Mouse (Mus musculus): ENCODE measurements around the gene Nrxn1. TPM values are rescaled to one million over a fixed set of nuclear protein-coding genes. Genes with fewer than 3 reads are reported as not detected.

Gene Nrxn1
- 0.42 and 0.48 TPM in 2 replicates for polyA plus RNA-seq (2012; rRNA removed)

DNA sequence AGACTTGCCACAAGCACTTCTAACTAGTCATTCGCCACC, at the start of gene Nrxn1:
Nrxn1 (minus strand) TSS at position 30 of the 39 bp plus-strand sequence.
- DNase-seq (ENCODE audit: low read depth, low spot score), result no peak
- WGBS, result 0% methylated on average over 1 of the region's 1 CpGs

DNA sequence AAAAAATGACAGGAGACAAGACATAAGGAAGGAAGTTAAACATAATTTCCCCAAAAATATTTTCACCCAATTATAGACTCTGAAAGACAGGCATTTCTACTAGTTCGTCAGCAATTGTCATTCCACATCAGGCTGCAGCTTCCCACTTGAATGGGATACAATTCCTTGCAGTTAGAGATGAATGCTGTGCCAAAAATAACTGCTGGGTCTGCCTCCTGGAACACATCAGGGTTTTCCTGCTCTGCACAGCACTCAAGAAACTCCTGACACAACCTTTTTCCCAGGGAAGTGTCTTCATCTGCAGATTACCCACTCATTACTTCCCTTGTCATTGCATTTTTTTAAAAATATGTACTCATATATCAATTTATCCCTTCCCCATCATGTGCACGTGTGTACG, 44.0 kb upstream of the Nrxn1 start:
- DNase-seq (ENCODE audit: low read depth, low spot score), result no peak
- WGBS, result 67% methylated on average over 3 of the region's 3 CpGs

DNA sequence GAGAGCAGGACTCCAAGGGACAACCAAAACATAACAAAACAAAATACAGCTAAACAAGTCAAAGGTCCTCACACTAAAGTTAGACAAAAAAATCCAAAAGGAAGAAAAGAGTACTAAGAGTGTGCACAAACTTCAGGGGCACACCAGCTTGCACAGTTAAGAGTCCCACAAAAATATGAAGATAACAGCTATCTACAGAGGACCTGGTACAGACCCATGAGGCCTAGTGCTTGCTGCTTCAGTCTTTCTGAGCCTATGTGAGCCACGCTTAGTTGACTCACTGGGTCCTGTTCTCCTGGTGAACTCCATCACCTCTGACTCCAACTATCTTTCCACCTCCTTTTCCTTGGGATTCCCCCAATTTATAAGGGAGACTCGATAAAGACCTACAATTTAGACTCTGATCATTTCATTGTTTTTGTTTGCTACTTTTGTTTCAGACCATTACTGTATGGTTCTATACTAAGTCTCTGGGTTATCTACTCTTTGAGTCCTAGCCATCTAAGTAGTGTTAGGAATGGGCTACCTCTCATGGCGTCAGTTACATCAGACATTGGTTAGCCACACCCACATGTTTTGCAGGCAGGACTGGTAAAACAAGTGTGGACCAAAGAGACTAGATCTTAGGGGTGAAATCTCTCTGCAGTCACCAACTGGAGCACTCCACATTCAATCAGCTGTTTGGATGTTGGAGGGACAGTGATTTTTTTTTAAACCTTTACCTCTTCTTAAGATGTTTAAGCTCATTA, 20.2 kb upstream of the Nrxn1 start:
- WGBS, result 80% methylated on average over 3 of the region's 3 CpGs
- DNase-seq (ENCODE audit: low read depth, low spot score), result no peak

DNA sequence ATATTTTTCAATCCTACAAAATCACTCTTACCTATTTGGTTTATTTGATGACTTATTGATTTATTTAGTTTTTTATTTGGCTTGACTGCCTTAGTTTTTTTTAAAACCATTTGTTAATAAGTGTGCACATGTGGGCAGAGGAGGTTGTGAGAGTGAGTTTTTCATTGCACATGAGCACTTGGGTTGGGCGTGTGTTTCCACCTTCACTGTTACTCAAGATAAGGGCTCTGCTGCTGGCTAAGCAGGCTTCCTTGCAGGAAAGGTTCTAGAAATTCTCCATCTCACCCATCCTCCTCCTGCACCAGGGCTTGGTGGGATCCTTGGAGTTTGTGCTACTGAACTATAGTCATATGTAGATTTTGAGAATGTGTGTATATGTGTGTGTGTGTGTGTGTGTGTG, 19.2 kb upstream of the Nrxn1 start:
- DNase-seq (ENCODE audit: low read depth, low spot score), result no peak
- 68% methylated on average over 1 of the region's 1 CpGs for WGBS

DNA sequence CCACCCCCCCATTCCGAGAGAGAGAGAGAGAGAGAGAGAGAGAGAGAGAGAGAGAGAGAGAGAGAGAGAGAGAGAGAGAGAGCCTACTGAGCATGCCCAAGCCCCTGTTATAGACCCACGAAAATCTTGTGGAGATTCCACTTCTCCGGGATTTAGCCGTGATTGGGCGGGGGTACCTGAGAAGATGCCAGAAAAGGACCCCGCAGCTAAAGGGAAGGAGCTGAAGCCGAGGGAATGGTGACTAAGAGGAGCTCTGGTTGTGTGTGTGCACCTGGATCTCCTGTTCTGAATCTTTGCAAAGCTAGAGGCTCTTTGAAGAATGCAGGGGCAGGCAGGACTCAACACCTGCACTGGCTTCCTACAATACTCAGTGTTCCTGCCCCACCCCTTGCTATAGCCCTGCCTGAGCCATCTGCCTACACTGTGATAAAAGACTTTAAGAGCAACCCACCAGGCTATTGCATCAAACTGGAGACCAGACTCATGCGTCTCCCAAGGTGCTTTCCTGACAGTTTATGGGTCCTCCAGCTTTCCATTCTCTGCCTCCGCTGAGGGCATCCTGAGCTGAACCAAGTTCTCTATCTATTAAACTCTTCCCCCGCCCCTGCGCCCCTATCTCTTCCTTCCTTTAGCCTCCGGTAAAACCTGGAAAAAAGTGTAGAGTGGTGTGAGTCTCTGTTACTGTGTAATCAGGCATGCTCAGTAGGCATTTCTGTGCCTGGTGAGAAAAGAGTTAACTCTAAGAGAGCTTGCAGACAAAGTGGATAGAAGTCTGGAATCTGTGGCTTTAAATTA, 407 bp upstream of the Nrxn1 start:
- WGBS, result 34% methylated on average over 12 of the region's 12 CpGs
- DNase-seq (ENCODE audit: low read depth, low spot score), result no peak

DNA sequence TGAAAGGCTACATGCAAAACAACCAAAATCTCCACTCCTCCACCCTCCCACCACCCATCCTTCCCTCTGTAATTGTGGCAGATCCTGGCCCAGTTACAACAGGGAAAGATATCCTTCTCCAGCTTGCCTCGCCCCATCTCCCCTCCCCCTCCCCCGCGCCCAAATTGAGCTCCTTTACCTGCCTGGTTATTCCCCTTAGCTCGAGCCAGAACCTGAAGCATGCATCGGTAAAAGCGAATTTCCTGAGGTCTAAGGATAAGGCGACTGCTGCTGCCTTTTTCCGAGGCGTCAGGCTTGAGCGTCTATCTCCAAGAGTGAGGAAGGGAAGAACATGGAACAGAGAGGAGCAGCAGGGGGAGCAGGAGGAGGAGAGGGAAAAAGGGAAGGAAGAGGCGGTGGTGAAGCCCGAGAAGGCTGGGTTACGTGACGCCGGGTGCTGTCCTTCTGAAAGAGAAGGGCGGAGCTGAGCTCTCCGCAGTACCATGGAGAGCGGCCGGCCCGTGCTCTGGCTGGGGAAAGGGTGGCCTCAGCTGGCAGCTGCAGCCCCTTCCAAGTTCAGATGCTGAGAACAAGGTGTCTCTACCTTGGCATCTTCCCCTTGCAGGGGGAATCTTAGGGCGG, 340 bp downstream of the Nrxn1 start:
- WGBS, result 2% methylated on average over 21 of the region's 21 CpGs
- no peak for DNase-seq (ENCODE audit: low read depth, low spot score)

DNA sequence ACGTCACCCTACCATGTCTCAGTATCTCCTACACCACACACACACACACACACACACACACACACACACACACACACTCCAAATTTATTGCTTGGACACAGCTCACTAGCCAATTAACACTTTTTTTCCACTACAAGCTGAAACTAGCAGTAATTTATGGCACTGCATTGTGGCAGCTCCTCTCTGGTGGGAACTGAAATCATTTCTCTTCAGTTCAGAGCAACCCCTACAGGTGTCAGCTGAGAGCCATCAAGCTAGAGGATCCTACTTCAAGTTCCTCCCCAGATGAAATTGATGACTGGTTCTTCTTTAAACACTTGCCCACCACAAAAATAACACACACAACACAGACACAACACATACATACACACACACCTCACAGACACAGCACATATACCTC, 2.2 kb downstream of the Nrxn1 start:
- 83% methylated on average over 1 of the region's 1 CpGs for WGBS
- DNase-seq (ENCODE audit: low read depth, low spot score), result no peak

DNA sequence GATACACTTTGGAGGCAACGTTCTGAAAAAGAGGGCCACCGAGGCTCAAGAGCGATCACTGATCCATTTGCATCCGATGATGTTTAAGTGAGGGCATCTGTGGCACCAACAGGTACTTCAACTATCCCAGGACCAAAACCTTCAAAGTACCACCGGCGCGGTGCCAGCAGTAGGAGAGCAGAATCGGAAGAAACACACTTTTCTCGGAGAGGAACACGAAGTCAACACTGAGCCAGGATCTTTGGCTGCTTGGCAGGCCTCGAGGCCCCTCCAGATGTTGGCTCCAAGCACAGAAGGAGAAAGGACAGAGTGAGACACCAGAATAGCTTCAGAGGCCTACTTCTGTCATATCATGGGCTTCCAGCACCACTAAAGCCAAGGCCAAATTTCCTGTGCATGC, 3.9 kb downstream of the Nrxn1 start:
- DNase-seq (ENCODE audit: low read depth, low spot score), result no peak
- 85% methylated on average over 11 of the region's 11 CpGs for WGBS

DNA sequence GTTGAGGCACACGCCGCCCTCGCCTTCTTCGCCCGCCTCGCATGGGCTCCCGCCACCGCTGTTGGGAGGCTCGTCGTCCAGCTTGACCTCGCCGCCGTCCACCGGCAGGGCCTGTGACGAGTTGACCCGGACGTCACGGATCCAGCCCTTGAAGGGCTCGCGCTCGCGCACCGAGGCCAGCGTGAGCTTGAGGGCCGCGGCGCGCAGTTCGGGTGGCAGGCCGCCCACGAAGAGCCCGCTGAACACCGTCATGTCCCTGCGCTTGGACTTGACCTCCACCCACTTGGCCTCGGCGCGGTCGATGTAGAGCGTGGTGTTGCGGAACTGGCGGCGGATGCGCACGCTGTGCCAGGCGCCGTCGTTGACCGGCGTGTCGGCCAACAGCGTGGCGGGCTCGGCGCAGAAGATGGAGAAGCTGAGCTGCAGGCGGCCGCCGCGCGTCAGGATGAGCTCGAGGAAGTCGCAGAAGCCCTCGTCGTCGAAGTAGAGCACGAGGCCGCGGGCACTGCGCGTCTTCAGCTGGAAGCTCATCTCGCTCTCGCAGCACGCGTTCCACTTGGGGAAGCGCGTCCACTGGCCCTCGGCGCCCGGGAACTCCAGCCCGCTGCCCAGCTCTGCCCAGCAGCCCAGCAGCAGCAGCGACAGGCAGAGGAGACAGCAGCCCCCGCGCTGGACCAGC, 4.7 kb downstream of the Nrxn1 start:
- 69% methylated on average over 82 of the region's 82 CpGs for WGBS
- no peak for DNase-seq (ENCODE audit: low read depth, low spot score)

DNA sequence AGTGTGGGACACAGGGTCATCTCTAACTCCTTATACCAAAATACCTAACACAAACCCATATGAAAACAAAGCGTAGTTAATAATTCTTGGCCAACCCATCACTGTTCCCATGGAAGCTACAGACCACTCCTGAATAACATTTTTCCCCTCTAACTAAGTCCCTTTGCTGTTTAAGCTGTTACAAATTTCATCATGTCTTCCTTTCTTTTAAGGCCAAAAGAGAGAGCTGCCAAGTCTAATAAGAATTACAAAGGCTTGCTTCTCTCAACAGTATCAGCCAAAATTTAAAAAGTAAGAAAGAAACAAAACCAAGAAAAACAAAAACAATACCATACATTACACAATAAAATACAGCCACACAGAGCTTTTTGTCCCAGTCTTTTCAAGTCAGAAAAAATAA, 6.5 kb downstream of the Nrxn1 start:
- 87% methylated on average over 1 of the region's 1 CpGs for WGBS
- no peak for DNase-seq (ENCODE audit: low read depth, low spot score)

DNA sequence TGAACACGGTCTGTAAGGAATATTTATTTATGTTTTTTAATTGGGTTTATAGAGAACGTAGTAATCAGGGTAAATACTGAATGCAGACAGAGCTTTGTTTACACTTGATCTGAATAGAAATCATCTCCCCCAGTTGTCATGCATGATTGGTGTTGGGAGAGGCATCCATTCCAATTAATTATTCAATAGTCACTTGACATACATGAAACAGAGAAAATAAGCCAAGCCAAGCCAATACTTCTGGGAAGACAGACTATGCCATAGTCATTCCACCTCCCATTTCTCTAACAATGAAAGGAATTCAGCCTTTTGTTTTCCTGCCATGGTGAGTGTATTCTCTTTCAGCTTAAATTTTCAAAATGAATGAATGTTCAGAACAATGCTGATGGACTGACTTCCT, 7.5 kb downstream of the Nrxn1 start:
- WGBS, result 68% methylated on average over 2 of the region's 2 CpGs
- no peak for DNase-seq (ENCODE audit: low read depth, low spot score)

DNA sequence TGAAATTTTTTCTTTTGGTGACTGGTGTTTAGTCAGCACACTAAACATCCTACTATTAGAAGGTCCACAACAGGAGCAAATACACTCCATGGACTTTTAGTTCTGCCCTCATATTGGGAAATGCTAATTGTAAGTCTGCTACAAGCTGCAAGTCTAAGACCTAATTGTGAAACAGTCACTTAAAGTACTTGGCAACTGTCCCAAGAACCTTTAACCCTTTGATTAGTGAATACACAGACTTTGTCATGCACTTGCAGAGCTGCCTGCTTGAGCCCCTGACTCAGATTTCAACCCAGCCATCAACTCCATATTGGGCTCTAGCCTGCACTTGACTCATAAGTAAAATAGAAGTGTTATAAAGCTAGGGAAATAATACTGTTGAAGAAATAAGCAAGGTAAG, 13.8 kb downstream of the Nrxn1 start:
- DNase-seq (ENCODE audit: low read depth, low spot score), result no peak

DNA sequence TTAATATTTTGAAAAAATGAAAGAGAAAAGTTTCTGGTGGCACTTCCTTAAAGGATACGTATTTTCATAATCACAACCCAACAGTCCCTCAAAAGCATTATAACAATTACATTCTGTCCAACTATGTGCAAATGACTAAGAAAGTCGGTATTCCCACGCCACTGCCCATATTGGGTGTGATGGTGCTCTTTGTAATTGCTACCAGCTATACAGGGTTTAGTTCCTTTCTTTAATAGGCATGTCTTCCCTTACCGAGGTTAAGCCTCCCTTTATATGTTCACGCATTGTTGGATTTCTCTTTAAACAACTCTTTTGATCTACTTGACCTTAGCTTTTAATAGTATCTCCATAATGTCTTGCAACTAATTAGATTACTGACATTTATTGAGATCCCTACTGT, 18.1 kb downstream of the Nrxn1 start:
- WGBS, result 82% methylated on average over 5 of the region's 5 CpGs
- no peak for DNase-seq (ENCODE audit: low read depth, low spot score)

DNA sequence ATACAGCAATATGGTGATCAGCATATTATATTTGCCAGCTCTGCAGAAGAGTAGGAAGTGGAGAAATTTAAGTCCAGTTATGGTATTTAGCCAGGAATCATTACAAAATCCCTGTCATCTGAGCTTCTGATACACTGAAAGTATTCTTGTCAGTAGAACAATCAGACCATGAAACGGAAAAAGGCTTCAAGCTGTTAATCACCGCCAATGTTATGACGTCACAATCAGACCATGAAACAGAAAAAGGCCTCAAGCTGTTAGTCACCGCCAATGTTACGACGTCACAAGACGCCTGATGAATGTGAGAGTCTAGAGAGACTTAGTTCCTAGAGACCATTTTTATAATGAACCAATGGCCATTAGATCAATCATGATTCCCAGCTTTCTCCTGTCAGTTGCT, 59.4 kb downstream of the Nrxn1 start:
- DNase-seq (ENCODE audit: low read depth, low spot score), result no peak
- 74% methylated on average over 7 of the region's 7 CpGs for WGBS

DNA sequence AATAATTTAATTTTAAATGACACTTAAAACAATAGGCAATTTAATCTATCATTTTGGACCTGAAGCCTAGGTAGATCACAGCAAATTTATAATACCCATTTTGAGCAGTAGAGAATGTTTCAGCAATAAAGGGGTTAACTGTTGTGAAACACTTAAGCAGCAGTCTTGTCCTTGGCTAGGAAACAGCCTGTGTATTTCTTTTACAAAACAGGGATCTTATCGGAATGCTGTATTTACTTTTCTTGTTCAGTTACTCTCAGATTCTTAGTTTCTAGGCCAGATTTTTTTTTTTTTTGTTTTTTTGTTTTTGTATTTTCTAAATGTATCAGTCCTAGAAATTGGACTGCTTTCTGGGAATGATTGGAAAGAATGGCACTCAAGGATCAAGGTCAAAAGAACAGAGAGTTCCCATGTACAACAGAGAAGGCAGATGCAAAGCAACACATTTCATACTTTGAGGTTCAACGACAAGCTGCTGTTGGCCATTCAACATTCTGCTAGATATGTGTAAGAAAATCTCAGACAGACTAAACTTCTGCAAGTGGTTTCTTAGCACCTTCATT, 67.7 kb downstream of the Nrxn1 start:
- WGBS, result 46% methylated on average over 2 of the region's 2 CpGs
- no peak for DNase-seq (ENCODE audit: low read depth, low spot score)

DNA sequence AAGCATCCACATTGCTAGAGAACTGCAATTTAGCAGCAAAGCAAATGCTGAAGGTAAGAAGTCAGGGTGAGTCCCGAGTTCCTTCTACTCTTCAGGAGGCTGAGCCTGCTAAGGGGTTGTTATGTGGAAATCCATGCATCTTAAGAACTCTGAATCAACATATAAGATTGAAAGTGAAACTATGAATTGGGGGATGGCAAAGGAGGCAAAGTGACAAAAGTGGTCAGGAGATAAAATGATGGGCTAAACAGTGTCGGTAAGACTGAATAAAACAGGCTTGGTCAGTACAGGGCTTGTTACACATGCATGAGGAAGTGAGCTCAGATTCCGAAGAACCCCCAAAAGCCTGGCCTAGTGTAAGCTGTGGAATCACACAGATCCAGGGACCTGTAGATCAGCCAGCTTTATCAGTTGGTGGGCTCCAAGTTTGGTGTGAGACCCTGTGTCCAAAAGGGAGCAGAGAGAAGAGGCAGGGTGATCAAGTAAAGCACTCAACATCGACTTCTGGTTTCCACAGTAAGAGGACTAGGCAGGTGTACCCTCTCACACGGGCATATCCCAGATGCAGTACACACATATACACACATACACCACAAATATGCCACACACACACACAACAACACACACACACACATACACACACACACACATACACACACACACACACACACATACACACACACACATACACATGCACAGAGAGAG, 85.3 kb downstream of the Nrxn1 start:
- DNase-seq (ENCODE audit: low read depth, low spot score), result no peak
- WGBS, result 74% methylated on average over 5 of the region's 5 CpGs

DNA sequence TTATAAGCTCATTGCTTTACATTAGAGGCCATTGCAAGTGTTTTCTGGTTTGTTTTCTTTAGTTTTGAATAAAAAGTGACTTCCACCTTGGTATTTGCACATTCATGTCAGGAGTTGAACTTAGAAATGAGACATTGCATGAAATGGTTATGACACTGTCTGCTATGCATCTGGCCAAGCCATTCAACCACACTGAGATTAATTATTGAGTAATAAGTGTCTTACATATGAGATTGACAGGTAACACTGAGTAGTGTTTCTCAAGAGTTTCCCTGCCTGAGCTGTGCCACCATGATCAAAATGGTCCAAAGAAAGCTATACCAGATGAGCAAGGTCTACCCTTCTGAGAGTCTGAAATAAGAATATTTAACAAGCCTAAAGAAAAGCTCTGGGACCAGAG, 92.5 kb downstream of the Nrxn1 start:
- no peak for DNase-seq (ENCODE audit: low read depth, low spot score)

DNA sequence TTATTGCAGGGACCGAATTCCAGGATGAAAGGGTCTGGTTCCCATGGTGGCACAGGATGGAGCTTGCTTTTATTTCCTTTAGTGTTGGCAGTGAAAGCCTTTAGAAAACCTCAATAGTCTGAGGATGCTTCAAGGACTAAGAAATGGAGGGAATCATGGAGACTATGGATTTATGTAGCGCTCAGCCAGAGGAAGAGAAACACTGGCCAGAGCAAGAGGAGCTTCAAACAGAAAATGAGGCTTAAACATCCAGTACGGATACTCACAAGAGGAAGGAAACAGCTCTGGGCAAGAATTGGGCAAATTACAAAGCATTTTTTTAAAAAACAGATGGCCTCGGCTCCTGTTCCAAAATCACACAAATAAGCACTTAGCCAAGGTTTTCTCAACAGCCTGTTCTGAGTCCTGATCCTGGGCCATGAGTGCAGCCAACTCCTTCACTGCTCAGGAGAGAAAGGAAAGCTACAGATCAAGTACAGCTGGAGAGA, 93.2 kb downstream of the Nrxn1 start:
- 73% methylated on average over 4 of the region's 4 CpGs for WGBS
- DNase-seq (ENCODE audit: low read depth, low spot score), result no peak

DNA sequence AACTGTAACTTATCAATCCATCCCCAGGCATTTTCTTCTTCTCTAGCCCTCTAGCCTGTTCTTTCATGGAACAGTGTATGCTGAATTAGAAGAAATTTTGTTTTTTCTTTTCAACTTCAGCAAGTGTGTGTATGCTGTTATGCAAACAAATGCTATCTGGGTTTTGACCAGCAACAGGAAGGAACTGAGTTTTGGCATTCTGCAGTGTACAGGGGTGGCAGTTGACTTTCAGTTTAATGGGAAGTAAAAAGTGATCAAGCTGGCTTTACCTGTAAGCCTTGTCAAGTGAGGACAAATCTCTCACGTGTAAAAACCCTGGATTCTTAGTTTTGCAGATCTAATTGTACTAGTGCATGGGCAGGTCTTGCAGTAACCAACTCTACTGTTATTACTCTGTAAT, 95.2 kb downstream of the Nrxn1 start:
- WGBS, result 22% methylated on average over 1 of the region's 1 CpGs
- no peak for DNase-seq (ENCODE audit: low read depth, low spot score)

DNA sequence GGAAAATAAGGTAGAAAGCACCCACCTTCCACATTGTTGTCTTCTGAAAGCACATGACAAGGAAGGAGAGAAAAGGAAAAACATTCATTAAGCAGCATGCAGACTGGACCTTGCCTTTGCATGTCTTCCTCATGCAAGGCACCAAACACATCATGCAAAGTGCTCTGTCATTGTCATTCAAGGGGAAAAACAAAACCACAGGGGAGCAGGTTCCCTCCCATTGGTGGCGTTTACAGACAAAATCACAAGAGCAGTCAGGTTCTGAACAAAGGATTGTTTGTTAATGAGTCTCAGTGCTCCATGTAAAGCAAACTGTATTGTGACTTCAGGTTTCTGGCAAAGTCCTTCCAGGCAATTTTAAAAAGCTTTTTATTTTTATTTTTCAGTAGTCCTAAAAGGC, 97.4 kb downstream of the Nrxn1 start:
- no peak for DNase-seq (ENCODE audit: low read depth, low spot score)
- 25% methylated on average over 1 of the region's 1 CpGs for WGBS

Measured in large intestine, adult 2 months (tissue).